Mouse (Mus musculus) bone marrow, adult 2 months (tissue): Measurements from ENCODE around the gene Dtx3.

Experiments
- CTCF ChIP-seq: fragments of 200-500 bp; IDR thresholded peaks from 2 replicates; pipeline ENCODE4 v1.5.1; 2011; ENCODE audit warnings: low read length, control low read depth; ENCODE audit not compliant: control insufficient read depth, insufficient read depth
- POLR2A ChIP-seq: fragments of 200-500 bp; IDR thresholded peaks from 2 replicates; pipeline ENCODE4 v1.6.1; 2011; ENCODE audit warnings: low read depth, mild to moderate bottlenecking, control low read depth, low read length, borderline replicate concordance; ENCODE audit not compliant: control insufficient read depth

- TF ChIP-seq CTCF (no peak), POLR2A (no peak)
Observed at GRCm38 (mm10) chr10:127145303-127145702, 50.2 kb downstream of the Dtx3 start.
